Mouse (Mus musculus) gastrocnemius, postnatal 36 days (tissue): ENCODE data around the gene Syt12. TPM values are rescaled to one million over a fixed set of nuclear protein-coding genes. Genes with fewer than 3 reads are reported as not detected.

Experiments
- DNase-seq, 2 experiments: peaks; one replicate each; pipeline ENCODE4 v3.0.0; 2022
- intact Hi-C: fragments of 180-260 bp; cut with DNase I; formaldehyde crosslinking; loops from one replicate; pipeline ENCODE4 v1.15.1; 2025
- total RNA-seq, 2 experiments: library from RNA; stranded (reverse); gene quantifications; 2 replicates each; pipeline ENCODE4 v1.2.3; 2021

Gene Syt12
- total RNA-seq, 2 experiments from 2014 or later, result 8.5 to 8.6 TPM

DNA sequence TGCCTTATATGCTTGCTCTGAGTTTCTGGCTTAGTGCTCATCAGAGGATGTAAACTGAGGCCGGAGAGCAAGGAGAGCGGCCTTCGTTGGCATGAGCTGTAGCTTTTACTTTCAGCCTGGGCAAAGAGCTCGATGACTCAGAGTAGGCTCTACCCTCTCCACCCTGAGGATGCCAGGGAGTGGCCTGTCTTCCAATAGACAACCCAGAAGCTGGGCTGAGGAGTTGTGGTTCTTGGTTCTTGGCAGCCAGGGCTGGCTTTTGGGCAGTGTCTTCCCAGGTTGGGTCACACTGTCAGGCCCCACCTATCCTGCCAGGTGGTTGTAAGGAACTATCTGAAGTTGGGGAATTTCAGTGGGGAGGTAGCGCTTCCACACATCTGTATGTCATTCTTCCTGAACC lies 57.5 kb downstream of the Syt12 start:
- intact Hi-C loops, result loop anchor here (2.0 to 10.0 kb wide), 2 partner anchors 81 to 155 kb away; partner anchors contain the start of gene Ssh3
- DNase-seq, result no peak

DNA sequence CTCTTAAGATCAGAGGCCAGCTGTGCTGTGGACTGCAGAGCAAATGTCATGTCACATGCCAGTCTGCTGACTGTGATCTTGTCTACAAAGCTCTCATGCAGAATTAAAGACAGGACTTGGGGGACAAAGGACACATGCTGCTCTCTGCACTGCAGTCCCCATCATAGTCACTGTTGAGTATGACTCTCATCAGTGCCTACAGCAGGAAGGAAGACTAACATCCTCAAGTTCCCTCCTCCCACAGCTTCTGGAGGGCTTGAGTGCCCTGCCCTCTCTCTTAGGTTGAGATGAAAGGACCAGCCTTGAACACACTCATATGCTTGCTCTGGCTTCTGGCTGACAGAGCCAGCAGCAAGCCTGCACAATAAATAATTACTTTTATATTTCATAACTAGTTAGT lies 59.5 kb downstream of the Syt12 start:
- no peak for DNase-seq
- intact Hi-C loops, result loop anchor here (2.0 to 10.0 kb wide), 2 partner anchors 79 to 153 kb away; partner anchors contain the start of gene Ssh3

DNA sequence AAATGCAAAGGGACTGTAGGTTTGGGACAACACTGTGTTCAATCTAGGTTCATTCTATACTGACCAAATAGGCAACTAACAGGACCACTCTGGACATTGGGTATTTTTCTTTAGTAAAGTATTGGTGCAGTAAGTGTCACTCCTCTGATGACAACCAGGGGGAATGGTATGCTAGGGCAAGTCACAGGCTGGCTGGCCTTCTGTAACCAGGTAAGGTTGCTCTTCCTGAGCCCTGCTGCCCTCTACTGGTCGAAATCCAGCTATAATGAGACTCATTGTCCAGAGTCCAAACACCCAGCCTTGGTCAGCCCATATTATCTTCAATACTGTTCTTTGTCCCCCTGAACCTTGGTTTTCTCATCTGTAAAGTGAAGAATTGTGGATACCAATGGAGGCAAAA lies 60.1 kb downstream of the Syt12 start:
- DNase-seq, result peak in 1 of 2 experiments; percentile 60

GRCm38 (mm10) chr19:4414631-4415030 lies 62.6 kb downstream of the Syt12 start:
- intact Hi-C loops, result loop anchor here (10.0 kb wide), 1 partner anchor 150 kb away; the partner anchor contains the start of gene Ssh3
- no peak for DNase-seq

More for the DNA sequence above, 60.1 kb downstream of the Syt12 start:
- intact Hi-C loops, result loop anchor here (10.0 kb wide), 1 partner anchor 152 kb away; the partner anchor contains the start of gene Ssh3

- no peak for DNase-seq
- intact Hi-C loops, result no loop called here
These were observed 68.2 kb downstream of the Syt12 start for GRCm38 (mm10) chr19:4409062-4409461.

DNA sequence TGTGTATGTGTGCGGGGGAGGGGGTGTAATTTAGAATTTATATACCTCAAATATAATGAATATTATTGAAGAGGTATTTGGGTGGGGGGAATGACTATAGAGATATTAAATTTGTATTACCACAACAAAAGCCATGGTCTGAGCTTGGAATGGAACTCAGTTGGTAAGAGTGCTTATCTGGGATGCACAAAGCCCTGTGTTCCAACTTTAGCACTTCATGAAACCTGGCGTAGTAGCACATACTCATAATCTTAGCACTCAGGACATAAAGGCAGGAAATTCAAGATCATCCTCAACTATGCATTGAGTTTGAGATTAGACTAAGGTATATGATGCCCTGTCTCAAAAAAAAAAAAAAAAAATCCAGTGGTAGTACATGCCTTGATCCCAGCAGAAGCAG lies 72.4 kb downstream of the Syt12 start:
- intact Hi-C loops, result no loop called here
- no peak for DNase-seq

DNA sequence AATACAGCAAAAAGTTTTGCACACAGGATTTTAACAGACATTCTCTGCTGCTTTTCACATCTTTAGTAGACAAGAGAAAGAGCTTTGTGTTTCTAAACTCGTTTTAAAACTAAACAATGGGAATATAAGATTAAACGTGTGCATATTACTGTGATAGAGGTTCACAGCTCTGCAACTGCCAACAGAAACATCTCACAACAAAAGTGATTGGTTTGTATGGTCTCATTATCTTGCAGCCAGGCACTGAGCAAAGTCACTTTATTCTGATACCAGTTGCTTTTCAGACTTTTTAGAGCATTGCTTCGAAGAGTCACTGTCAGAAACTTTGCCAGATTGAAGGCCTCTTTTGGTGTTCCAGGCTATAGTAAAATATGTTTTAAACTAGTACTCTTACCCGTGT lies 78.3 kb downstream of the Syt12 start:
- intact Hi-C loops, result no loop called here
- DNase-seq, result no peak

GRCm38 (mm10) chr19:4398630-4398948 lies 78.7 kb downstream of the Syt12 start:
- no peak for DNase-seq
- intact Hi-C loops, result no loop called here

- intact Hi-C loops, result no loop called here
These were observed 79.2 kb downstream of the Syt12 start, which contains the start of gene Kdm2a for GRCm38 (mm10) chr19:4397798-4398629. Kdm2a (minus strand) TSS chr19:4398285.

GRCm38 (mm10) chr19:4396998-4397797 lies 80.0 kb downstream of the Syt12 start:
- peak; percentile 92 to 95 for DNase-seq
- intact Hi-C loops, result no loop called here

More at GRCm38 (mm10) chr19:4397798-4398629, 79.2 kb downstream of the Syt12 start, which contains the start of gene Kdm2a:
- DNase-seq, result peak in 1 of 2 experiments; percentile 67

GRCm38 (mm10) chr19:4396081-4396997 lies 80.9 kb downstream of the Syt12 start:
- intact Hi-C loops, result no loop called here
- DNase-seq, result peak; percentile 17 to 24

Other genes starting within 250 kb of the Syt12 start
- 10 to 100 TPM; 16.0 to 21.1 TPM for gene Pold4, start 245.5 kb downstream of the Syt12 start, total RNA-seq
- 1 to 10 TPM; 2.4 to 3.0 TPM for gene Ssh3, start 208.3 kb downstream of the Syt12 start, total RNA-seq
- gene Ankrd13d, start 194.3 kb downstream of the Syt12 start, total RNA-seq, result under 1 TPM; 0.23 to 0.27 TPM
- gene Grk2, start 171.2 kb downstream of the Syt12 start, total RNA-seq, result 10 to 100 TPM; 41.5 to 52.0 TPM
- 10 to 100 TPM; 26.5 to 32.2 TPM for gene Kdm2a, start 79.2 kb downstream of the Syt12 start, total RNA-seq
- under 1 TPM; 0.39 to 0.69 TPM for gene Rhod, start 38.0 kb downstream of the Syt12 start, total RNA-seq
- gene 2010003K11Rik, start 21.1 kb upstream of the Syt12 start, total RNA-seq, result not detected
- 10 to 100 TPM; 62.5 to 63.4 TPM for gene Pcx, start 33.0 kb upstream of the Syt12 start, total RNA-seq
- 1 to 10 TPM; 1.1 to 1.8 TPM for gene Lrfn4, start 138.2 kb upstream of the Syt12 start, total RNA-seq
- gene Rce1, start 148.2 kb upstream of the Syt12 start, total RNA-seq, result 1 to 10 TPM; 4.6 to 5.7 TPM
- under 1 TPM in 1 of 2 experiments, not detected in 1; 0.47 TPM for gene Gm960, start 221.2 kb upstream of the Syt12 start, total RNA-seq
- under 1 TPM in 1 of 2 experiments, not detected in 1; 0.05 TPM for gene Sptbn2, start 233.7 kb upstream of the Syt12 start, total RNA-seq